Mouse (Mus musculus): ENCODE results near the gene 4930467E23Rik. TPM values are rescaled to one million over a fixed set of nuclear protein-coding genes. Genes with fewer than 3 reads are reported as not detected.
"Not testable (repeated sequence)": the region's sequence is repeated elsewhere in the genome, so short reads cannot be mapped to it uniquely, and the experiment has no call there.

The 4930467E23Rik gene
- polyA plus RNA-seq, 1 experiment from 2014 or later = not detected

- H3K27me3 ChIP-seq; ATAC-seq; H3K9ac ChIP-seq; H3K27ac ChIP-seq; H3K4me1 ChIP-seq; H3K4me2 ChIP-seq; H3K36me3 ChIP-seq (ENCODE audit: poor library complexity, severe bottlenecking); H3K4me3 ChIP-seq: not testable (repeated sequence)
- 82% methylated on average over 7 of the region's 7 CpGs for WGBS
- H3K9me3 ChIP-seq (replicated peaks) = peaks cover 17% of the 10 kb centered on the region
Observed at GRCm38 (mm10) chr8:19713232-19713834, 16.0 kb upstream of the 4930467E23Rik start.

- not testable (repeated sequence) for H3K36me3 ChIP-seq (ENCODE audit: poor library complexity, severe bottlenecking); H3K4me1 ChIP-seq; ATAC-seq; H3K9ac ChIP-seq; H3K27me3 ChIP-seq; H3K4me3 ChIP-seq; H3K4me2 ChIP-seq; H3K27ac ChIP-seq
- peaks cover 16% of the 10 kb centered on the region for H3K9me3 ChIP-seq (replicated peaks)
- WGBS = 87% methylated on average over 2 of the region's 2 CpGs
Observed at GRCm38 (mm10) chr8:19714426-19714825, 14.9 kb upstream of the 4930467E23Rik start.

- ATAC-seq; H3K27me3 ChIP-seq; H3K4me2 ChIP-seq; H3K4me3 ChIP-seq; H3K27ac ChIP-seq; H3K4me1 ChIP-seq; H3K9ac ChIP-seq; H3K36me3 ChIP-seq (ENCODE audit: poor library complexity, severe bottlenecking): not testable (repeated sequence)
- H3K9me3 ChIP-seq (replicated peaks) = peaks cover 13% of the 10 kb centered on the region
- 90% methylated on average over 3 of the region's 3 CpGs for WGBS
Observed at GRCm38 (mm10) chr8:19715266-19715665, 14.1 kb upstream of the 4930467E23Rik start.

DNA sequence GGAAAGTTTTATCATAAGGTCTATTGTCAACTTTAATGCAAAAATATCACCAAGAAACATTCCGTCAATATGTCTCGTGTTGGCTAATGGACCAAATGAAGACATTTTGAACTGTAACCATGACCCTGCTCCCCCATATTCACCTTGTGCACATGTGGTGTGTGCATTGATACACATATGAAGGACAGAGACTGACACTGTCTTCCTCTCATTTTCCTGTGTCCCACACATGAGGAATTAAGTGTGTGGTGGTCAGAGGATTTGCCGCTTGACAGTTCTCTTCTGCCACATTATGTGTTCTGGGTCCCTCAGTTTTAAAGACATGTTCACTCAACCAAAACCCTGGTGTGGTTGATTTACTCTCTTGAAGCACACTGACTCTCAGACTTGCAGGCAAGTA is 11.5 kb upstream of the 4930467E23Rik start:
- not testable (repeated sequence) for H3K4me1 ChIP-seq; H3K4me2 ChIP-seq; H3K36me3 ChIP-seq (ENCODE audit: poor library complexity, severe bottlenecking); ATAC-seq; H3K4me3 ChIP-seq; H3K9ac ChIP-seq; H3K27ac ChIP-seq; H3K27me3 ChIP-seq
- 95% methylated on average over 3 of the region's 3 CpGs for WGBS
- H3K9me3 ChIP-seq (replicated peaks) = peaks cover 10% of the 10 kb centered on the region

DNA sequence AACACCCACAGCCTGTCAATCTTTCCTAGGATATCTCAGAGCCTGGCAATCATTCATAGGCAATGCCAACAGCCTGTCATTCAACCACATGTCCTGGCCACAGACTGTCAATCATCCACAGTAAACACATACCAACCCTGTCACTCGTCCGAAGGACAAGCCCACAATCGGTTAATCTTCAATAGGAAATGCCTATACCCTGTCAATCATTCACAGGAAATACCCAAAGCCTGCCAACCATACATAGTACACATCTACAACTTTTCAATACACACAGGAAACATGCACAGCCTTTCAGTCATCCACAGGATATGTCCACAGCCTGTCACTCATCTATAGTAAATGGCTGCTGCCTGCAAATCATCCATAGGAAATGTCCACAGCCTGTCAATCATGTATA is 9.9 kb upstream of the 4930467E23Rik start:
- WGBS = 78% methylated on average over 3 of the region's 3 CpGs

GRCm38 (mm10) chr8:19724871-19725270 is 4.5 kb upstream of the 4930467E23Rik start:
- not testable (repeated sequence) for H3K9ac ChIP-seq; H3K36me3 ChIP-seq (ENCODE audit: poor library complexity, severe bottlenecking); H3K27ac ChIP-seq; H3K9me3 ChIP-seq (replicated peaks); H3K27me3 ChIP-seq; H3K4me1 ChIP-seq; ATAC-seq; H3K4me2 ChIP-seq; H3K4me3 ChIP-seq
- 64% methylated on average over 2 of the region's 2 CpGs for WGBS

More for the DNA sequence above, 9.9 kb upstream of the 4930467E23Rik start:
- not testable (repeated sequence) for H3K4me3 ChIP-seq; H3K4me1 ChIP-seq; H3K27ac ChIP-seq; H3K27me3 ChIP-seq; H3K9ac ChIP-seq; H3K36me3 ChIP-seq (ENCODE audit: poor library complexity, severe bottlenecking); H3K9me3 ChIP-seq (replicated peaks); H3K4me2 ChIP-seq; ATAC-seq

DNA sequence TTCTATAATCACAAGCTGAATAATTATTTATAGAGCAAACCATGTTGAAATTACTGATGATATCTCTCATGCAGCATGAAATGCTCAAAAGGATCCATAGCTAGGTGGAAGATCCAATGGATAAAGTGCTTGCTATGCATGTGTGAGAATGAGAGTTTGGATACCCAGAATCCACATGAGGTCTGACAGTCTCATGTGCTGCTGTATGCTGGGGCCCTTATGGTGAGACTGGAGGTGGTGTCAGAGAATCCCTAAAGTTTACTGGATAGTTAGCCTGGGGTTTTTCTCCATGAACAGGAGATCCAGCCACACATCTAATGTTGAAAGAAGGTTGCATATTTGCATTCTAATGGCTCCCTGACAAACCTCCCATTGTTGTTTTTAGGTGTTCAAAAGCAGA is 22.4 kb downstream of the 4930467E23Rik start:
- not testable (repeated sequence) for H3K27me3 ChIP-seq; H3K9ac ChIP-seq; H3K4me2 ChIP-seq; ATAC-seq; H3K4me3 ChIP-seq; H3K4me1 ChIP-seq; H3K27ac ChIP-seq; H3K36me3 ChIP-seq (ENCODE audit: poor library complexity, severe bottlenecking); H3K9me3 ChIP-seq (replicated peaks)

DNA sequence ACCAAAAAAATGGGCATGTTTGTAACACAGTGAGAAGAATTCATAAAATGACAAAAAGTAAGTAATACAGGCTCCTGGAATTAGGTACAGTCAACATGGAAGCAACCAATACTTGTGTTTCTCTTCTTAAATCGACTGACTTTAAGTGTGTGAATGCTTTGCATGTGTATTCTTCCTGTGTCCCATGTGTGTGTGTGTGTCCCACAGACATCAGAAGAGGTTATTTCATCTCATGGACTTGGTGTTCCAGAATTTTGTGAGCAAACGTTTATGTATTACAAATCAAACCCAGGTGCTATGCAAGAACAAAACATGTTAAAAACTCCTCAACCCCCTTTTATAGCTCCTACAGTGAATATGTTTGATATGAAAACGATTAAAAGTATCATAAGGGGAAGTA is 24.8 kb downstream of the 4930467E23Rik start:
- H3K4me1 ChIP-seq; H3K36me3 ChIP-seq (ENCODE audit: poor library complexity, severe bottlenecking); H3K9me3 ChIP-seq (replicated peaks); H3K4me3 ChIP-seq; H3K27ac ChIP-seq; H3K4me2 ChIP-seq; ATAC-seq; H3K9ac ChIP-seq; H3K27me3 ChIP-seq: not testable (repeated sequence)
- WGBS = 65% methylated on average over 3 of the region's 3 CpGs

GRCm38 (mm10) chr8:19754961-19755360 is 25.6 kb downstream of the 4930467E23Rik start:
- H3K4me2 ChIP-seq; H3K9me3 ChIP-seq (replicated peaks); H3K27ac ChIP-seq; H3K36me3 ChIP-seq (ENCODE audit: poor library complexity, severe bottlenecking); H3K4me1 ChIP-seq; ATAC-seq; H3K4me3 ChIP-seq; H3K9ac ChIP-seq; H3K27me3 ChIP-seq: not testable (repeated sequence)
- 84% methylated on average over 3 of the region's 3 CpGs for WGBS

- not testable (repeated sequence) for H3K4me2 ChIP-seq; H3K4me3 ChIP-seq; H3K36me3 ChIP-seq (ENCODE audit: poor library complexity, severe bottlenecking); H3K27ac ChIP-seq; H3K9ac ChIP-seq; H3K9me3 ChIP-seq (replicated peaks); ATAC-seq; H3K4me1 ChIP-seq; H3K27me3 ChIP-seq
- WGBS = 81% methylated on average over 5 of the region's 5 CpGs
Observed at GRCm38 (mm10) chr8:19761660-19762059, 32.3 kb downstream of the 4930467E23Rik start.

DNA sequence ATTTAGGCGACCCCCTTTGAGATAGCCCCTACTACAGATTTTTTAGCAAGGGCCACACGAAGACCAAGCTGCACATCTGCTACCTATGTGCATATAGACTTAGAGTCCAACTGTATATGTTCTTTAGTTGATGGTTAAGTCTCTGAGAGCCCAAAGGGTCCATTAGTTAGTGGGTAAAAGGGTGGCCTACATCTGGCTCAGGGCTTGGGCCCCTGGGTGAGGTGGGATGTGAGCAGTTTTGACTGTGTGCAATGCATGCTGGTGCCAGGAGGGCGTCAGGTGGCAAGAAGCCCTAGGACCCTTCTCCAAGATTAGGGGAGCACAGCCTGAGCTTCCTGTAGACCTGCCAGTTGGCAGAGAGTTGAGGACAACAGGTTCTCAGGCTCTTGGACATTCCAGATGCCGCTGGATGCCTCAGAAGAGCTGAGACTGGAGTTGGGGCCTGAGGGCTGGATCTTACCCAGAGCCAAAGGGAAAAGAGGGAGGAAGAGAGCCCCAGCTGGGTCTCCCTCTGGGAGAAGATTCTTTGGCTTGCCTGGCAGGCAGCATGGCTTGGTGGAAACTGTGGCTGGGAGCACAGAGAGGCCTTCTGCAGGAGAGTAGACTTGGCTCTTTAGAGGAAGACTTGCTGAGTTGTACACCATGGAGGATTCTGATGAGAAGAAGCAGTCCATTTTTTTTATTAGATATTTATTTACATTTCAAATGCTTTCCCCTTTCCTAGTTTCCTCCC is 33.6 kb downstream of the 4930467E23Rik start:
- H3K27me3 ChIP-seq; H3K9me3 ChIP-seq (replicated peaks); H3K4me3 ChIP-seq; H3K36me3 ChIP-seq (ENCODE audit: poor library complexity, severe bottlenecking); H3K27ac ChIP-seq; H3K9ac ChIP-seq; H3K4me1 ChIP-seq; H3K4me2 ChIP-seq; ATAC-seq: not testable (repeated sequence)
- 74% methylated on average over 4 of the region's 4 CpGs for WGBS

DNA sequence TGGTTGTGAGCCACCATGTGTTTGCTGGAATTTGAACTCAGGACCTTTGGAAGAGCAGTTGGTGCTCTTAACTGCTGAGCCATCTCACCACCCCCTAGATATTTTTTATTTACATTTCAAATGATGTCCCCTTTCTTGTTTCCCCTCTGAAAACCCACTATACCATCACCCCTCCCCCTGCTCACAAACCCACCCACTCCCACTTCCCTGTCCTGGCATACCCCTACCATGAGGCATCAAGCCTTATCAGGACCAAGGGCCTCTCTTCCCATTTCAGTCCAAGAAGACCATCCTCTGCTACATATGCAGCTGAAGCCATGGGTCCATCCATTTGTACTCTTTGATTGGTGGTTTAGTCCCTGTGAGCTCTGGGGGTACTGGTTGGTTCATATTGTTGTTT is 36.2 kb downstream of the 4930467E23Rik start:
- not testable (repeated sequence) for H3K4me3 ChIP-seq; H3K9me3 ChIP-seq (replicated peaks); H3K4me2 ChIP-seq; H3K27me3 ChIP-seq; H3K36me3 ChIP-seq (ENCODE audit: poor library complexity, severe bottlenecking); H3K4me1 ChIP-seq; ATAC-seq; H3K9ac ChIP-seq; H3K27ac ChIP-seq

GRCm38 (mm10) chr8:19773461-19773860 is 44.1 kb downstream of the 4930467E23Rik start:
- H3K36me3 ChIP-seq (ENCODE audit: poor library complexity, severe bottlenecking) = not testable (repeated sequence)

More at GRCm38 (mm10) chr8:19773461-19773860, 44.1 kb downstream of the 4930467E23Rik start:
- ATAC-seq; H3K4me3 ChIP-seq; H3K4me1 ChIP-seq; H3K4me2 ChIP-seq; H3K27ac ChIP-seq; H3K9ac ChIP-seq; H3K27me3 ChIP-seq; H3K9me3 ChIP-seq (replicated peaks): not testable (repeated sequence)
- 83% methylated on average over 4 of the region's 4 CpGs for WGBS
